Mouse (Mus musculus) midbrain, postnatal 0 days (tissue): ENCODE results near the gene Nfkbie. TPM values are rescaled to one million over a fixed set of nuclear protein-coding genes. Genes with fewer than 3 reads are reported as not detected.
A peak's percentile ranks its signal among the peaks of the same experiment; 100 is the strongest.

Experiments used
- ATAC-seq: fragments of 200-750 bp; cut with Nextera tagmentation; 2 replicates; pipeline ENCODE4 v1.8.0; 2017; ENCODE audit warnings: moderate number of reproducible peaks, mild to moderate bottlenecking, moderate TSS enrichment, moderate library complexity; ENCODE audit not compliant: low FRiP score
- DNase-seq: peaks from one replicate; pipeline ENCODE4 v3.0.0-alpha.2; 2015; ENCODE audit warnings: low spot score
- H3K27ac ChIP-seq: fragments of 300-500 bp; sonication (generic); 2 replicates; pipeline ENCODE4 v1.5.1; 2014; ENCODE audit warnings: low read depth, mild to moderate bottlenecking, low read length, mixed read lengths
- H3K27me3 ChIP-seq: fragments of 300-500 bp; sonication (generic); 2 replicates; pipeline ENCODE4 v1.6.1; 2014; ENCODE audit warnings: low read length, control low read depth, mixed read lengths; ENCODE audit not compliant: insufficient read depth
- H3K36me3 ChIP-seq: fragments of 300-500 bp; sonication (generic); 2 replicates; pipeline ENCODE4 v1.6.1; 2014; ENCODE audit warnings: low read length, control low read depth, mixed read lengths; ENCODE audit not compliant: insufficient read depth
- H3K4me1 ChIP-seq: fragments of 300-500 bp; sonication (generic); 2 replicates; pipeline ENCODE4 v1.6.1; 2014; ENCODE audit warnings: mild to moderate bottlenecking, control low read depth, antibody characterized with exemption, low read length, mixed read lengths; ENCODE audit not compliant: insufficient read depth
- H3K4me2 ChIP-seq: fragments of 300-500 bp; sonication (generic); 2 replicates; pipeline ENCODE4 v1.6.1; 2014; ENCODE audit warnings: low read depth, mild to moderate bottlenecking, low read length, mixed read lengths; ENCODE audit not compliant: poor library complexity, severe bottlenecking
- H3K4me3 ChIP-seq: fragments of 300-500 bp; sonication (generic); 2 replicates; pipeline ENCODE4 v1.5.1; 2014; ENCODE audit warnings: low read depth, mild to moderate bottlenecking, low read length, moderate library complexity
- H3K9ac ChIP-seq: fragments of 300-500 bp; sonication (generic); replicated peaks from 2 replicates; pipeline ENCODE4 v1.6.1; 2014; ENCODE audit warnings: mild to moderate bottlenecking, low read length, moderate library complexity, mixed read lengths; ENCODE audit not compliant: poor library complexity, severe bottlenecking
- H3K9me3 ChIP-seq: fragments of 300-500 bp; sonication (generic); 2 replicates; pipeline ENCODE4 v1.6.1; 2016; ENCODE audit warnings: low read length, control low read depth
- CTCF ChIP-seq: IDR thresholded peaks from 2 replicates; pipeline ENCODE4 v1.5.1; 2016; ENCODE audit warnings: antibody characterized with exemption, mild to moderate bottlenecking
- WGBS: fragments of 180-500 bp; shearing (Covaris S2); extraction: QIAGEN DNeasy Blood & Tissue Kit; methylation state at CpG from one replicate; pipeline ENCODE4 v1.1.7; 2014; 5-methylcytosine and 5-hydroxymethylcytosine counted together
- polyA plus RNA-seq: library from polyadenylated mRNA; unstranded; fragments of >200 nt; fragmentation: Nextera tagmentation; extraction: Ambion mirVana; gene quantifications from 2 replicates; pipeline ENCODE4 v1.2.1, GENCODE M21; 2015
- total RNA-seq: library from RNA; depleted of rRNA; stranded (reverse); fragments of >200 nt; gene quantifications from 2 replicates; pipeline ENCODE4 v1.2.3, GENCODE M21; 2014

The Nfkbie gene
- total and polyA plus RNA-seq, 2 experiments from 2014 or later: 2.5 to 4.8 TPM

DNA sequence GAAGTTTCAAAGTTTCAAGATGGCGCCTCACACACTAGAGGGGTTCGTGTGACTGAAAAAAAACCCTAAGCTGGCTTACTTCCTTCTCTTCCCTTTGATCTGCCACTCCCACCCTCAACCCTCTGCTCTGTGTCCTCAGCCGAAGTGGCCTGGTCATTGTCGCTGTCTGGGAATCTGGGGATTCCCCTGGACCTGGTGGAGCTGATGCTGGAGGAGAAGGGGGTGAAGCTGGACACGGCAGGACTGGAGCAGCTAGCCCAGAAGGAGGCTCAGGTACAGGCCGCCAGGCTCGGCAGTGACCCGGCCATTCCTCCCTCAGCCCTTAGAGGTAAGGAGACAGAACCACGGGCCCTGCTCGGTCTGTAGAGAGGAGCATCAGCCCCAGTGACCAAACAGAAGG is 39.7 kb upstream of the Nfkbie start:
- TF ChIP-seq CTCF: no peak
- no peak overlapping the region for H3K4me2 ChIP-seq
- H3K9ac ChIP-seq: no peak overlapping the region
- no peaks in the 10 kb centered on the region for H3K4me1 ChIP-seq
- ATAC-seq (no peak), DNase-seq (no peak)
- 86% methylated on average over 10 of the region's 10 CpGs for WGBS
- no peak overlapping the region for H3K27ac ChIP-seq
- no peaks in the 10 kb centered on the region for H3K27me3 ChIP-seq
- H3K4me3 ChIP-seq: no peak overlapping the region
- peaks cover 25% of the 10 kb centered on the region for H3K36me3 ChIP-seq
- H3K9me3 ChIP-seq: no peaks in the 10 kb centered on the region

DNA sequence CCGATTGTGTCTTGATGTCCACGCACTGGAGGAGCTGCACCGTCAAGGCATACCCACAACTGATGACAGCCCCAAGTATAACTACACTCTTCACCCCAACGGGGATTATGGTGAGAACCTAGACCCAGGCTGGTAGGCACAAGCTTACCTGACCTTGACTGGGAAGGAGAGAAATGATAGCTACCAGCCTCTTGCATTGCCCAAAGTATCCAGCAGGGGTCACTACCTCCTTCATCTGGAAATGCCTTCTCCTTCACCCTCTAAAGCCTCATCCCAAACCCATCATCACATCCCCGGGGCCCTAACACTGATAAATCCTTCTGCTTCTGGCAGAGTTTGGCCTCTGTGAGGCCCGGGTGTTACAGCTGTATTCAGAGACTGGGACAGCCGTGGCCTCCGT is 39.0 kb upstream of the Nfkbie start:
- no peak overlapping the region for H3K9ac ChIP-seq
- WGBS: 51% methylated on average over 8 of the region's 8 CpGs
- H3K4me2 ChIP-seq: no peak overlapping the region
- peak; percentile 82 for DNase-seq
- no peaks in the 10 kb centered on the region for H3K4me1 ChIP-seq
- H3K27ac ChIP-seq: no peak overlapping the region
- no peak overlapping the region for H3K4me3 ChIP-seq
- peak; percentile 17; the same call in 1 of the 2 replicates for ATAC-seq
- peaks cover 25% of the 10 kb centered on the region for H3K36me3 ChIP-seq
- H3K27me3 ChIP-seq: no peaks in the 10 kb centered on the region
- TF ChIP-seq CTCF: peak; percentile 95
- no peaks in the 10 kb centered on the region for H3K9me3 ChIP-seq

DNA sequence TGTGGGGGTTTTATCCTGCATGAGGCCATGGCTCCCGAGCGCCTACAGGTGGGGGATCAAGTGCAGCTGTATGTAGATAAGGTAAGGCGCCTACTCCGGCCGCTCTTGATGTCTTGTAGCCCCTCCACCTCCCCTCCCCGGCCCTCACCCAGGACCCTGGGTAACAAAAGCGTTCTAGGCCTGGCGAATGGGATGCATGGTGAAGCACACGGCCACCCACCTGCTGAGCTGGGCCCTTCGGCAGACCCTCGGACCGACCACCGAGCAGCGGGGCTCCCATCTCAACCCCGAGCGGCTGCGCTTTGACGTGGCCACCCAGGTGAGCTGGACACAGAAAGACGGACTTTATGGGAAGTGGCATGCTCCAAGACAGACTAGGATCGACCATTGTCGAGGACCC is 38.4 kb upstream of the Nfkbie start:
- 89% methylated on average over 21 of the region's 21 CpGs for WGBS
- Histone ChIP-seq H3K27ac (no peak overlapping the region), H3K36me3 (peaks cover 21% of the 10 kb centered on the region), H3K4me2 (no peak overlapping the region), H3K27me3 (no peaks in the 10 kb centered on the region), H3K4me3 (no peak overlapping the region), H3K9me3 (no peaks in the 10 kb centered on the region), H3K4me1 (no peaks in the 10 kb centered on the region), H3K9ac (no peak overlapping the region)
- no peak for DNase-seq
- no peak for TF ChIP-seq CTCF
- ATAC-seq: 0 out of 2 replicates have a peak, but pooled peaks have one; percentile 2

DNA sequence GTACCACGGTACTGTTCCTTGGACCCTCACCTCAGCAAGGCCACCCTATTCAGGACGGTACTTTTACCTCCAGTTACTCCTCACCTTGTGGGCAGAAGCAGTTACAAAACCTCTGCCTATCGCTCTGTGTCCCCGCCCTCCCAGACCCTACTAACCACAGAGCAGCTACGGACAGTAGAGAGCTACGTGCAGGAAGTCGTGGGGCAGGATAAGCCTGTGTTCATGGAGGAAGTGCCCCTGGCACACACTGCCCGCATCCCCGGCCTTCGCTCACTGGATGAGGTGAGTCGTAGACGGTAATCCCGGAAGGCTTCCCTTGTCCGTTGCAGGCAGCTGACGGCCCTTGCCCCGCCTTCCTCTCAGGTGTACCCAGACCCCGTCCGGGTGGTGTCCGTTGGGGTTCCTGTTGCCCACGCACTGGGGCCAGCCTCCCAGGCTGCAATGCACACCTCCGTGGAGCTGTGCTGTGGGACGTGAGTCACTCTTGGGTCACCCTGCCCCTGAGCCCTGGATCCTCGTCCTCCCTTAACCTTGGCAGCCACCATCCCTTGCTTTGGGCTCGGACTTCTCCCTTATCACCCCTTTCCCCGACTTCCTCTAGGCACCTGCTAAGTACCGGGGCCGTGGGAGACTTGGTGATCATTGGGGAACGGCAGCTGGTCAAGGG is 37.8 kb upstream of the Nfkbie start:
- Histone ChIP-seq H3K9ac (no peak overlapping the region), H3K4me2 (no peak overlapping the region), H3K4me1 (no peaks in the 10 kb centered on the region), H3K27me3 (no peaks in the 10 kb centered on the region), H3K36me3 (peaks cover 20% of the 10 kb centered on the region), H3K4me3 (no peak overlapping the region), H3K9me3 (no peaks in the 10 kb centered on the region), H3K27ac (no peak overlapping the region)
- no peak for ATAC-seq
- no peak for DNase-seq
- WGBS: 91% methylated on average over 27 of the region's 28 CpGs
- TF ChIP-seq CTCF: no peak

DNA sequence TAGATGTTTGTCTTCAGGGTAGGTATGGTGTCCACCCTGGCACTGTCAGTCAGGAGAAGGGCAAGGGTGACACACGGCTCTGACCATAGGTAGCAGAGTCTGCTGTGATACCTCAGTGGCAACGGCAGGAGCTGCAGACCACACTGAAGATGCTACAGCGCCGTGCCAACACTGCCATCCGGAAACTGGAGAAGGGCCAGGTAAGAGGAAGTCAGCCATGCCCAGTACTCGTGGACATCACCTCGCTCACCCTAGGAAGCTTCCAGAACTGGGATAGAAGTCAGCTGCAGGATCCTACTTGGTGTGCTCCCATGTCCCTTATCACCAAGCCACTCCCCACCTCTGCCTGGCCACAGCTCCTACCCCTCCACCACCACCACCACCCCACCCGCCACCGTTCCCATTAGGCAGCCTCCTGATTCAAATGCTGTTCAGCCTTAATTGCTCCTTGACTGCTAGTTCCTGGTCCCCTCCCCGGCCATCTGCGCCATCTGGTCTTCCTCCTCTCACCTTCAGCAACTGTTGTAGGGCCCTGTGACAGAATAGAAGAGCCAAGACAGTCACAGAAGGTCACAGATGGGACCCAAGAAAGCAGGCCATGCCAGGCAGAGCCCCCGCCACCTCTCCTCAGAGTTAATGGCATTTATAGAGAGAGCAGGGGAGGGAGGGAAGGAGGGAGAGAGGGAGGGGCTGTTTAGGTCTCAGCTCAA is 36.6 kb upstream of the Nfkbie start:
- WGBS: 87% methylated on average over 12 of the region's 12 CpGs
- H3K4me1 ChIP-seq: peaks cover 5% of the 10 kb centered on the region; the same call in 1 of the 2 replicates
- no peak for TF ChIP-seq CTCF
- ATAC-seq (no peak; the same call in 1 of the 2 replicates), DNase-seq (peak; percentile 79)
- H3K4me3 ChIP-seq: no peak overlapping the region
- no peak overlapping the region for H3K27ac ChIP-seq
- no peak overlapping the region for H3K9ac ChIP-seq
- H3K4me2 ChIP-seq: no peak overlapping the region
- no peaks in the 10 kb centered on the region for H3K9me3 ChIP-seq
- H3K27me3 ChIP-seq: no peaks in the 10 kb centered on the region
- H3K36me3 ChIP-seq: peaks cover 20% of the 10 kb centered on the region

DNA sequence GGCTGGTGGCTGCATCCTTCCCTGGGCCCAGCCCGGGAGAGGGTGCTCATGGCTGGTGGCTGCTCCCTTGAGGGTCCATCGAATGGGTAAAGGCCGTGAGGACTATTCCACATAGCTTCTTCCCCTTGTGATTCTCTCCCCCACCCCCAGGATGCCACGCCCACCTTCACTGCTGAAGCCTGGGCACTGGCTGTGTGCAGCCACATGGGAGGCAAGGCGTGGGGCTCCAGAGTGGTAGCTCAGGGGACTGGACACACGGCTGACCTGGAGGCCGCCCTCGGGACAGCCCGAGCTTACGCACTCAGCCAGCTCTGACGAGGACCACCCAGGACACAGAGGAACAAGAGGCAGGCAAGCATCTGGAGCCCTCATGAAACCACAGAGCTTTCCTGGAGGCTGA is 35.4 kb upstream of the Nfkbie start:
- TF ChIP-seq CTCF: no peak
- DNase-seq: no peak
- H3K27ac ChIP-seq: no peak overlapping the region
- WGBS: 82% methylated on average over 11 of the region's 11 CpGs
- H3K36me3 ChIP-seq: peaks cover 20% of the 10 kb centered on the region
- H3K9me3 ChIP-seq: no peaks in the 10 kb centered on the region
- H3K4me3 ChIP-seq: no peak overlapping the region
- H3K27me3 ChIP-seq: peaks cover 8% of the 10 kb centered on the region; the same call in 1 of the 2 replicates
- H3K4me1 ChIP-seq: peaks cover 5% of the 10 kb centered on the region; the same call in 1 of the 2 replicates
- no peak overlapping the region for H3K9ac ChIP-seq
- no peak overlapping the region for H3K4me2 ChIP-seq
- ATAC-seq: no peak
